Mouse (Mus musculus) heart, postnatal 0 days (tissue): ENCODE results near the gene Gm4027. TPM values are rescaled to one million over a fixed set of nuclear protein-coding genes. Genes with fewer than 3 reads are reported as not detected.
"Not testable (repeated sequence)": the region's sequence is repeated elsewhere in the genome, so short reads cannot be mapped to it uniquely, and the experiment has no call there.

Experiments
- ATAC-seq: fragments of 200-750 bp; cut with Nextera tagmentation; 2 replicates; pipeline ENCODE4 v1.8.0; 2017; ENCODE audit warnings: low read depth, moderate number of reproducible peaks, moderate library complexity; ENCODE audit not compliant: insufficient read depth
- DNase-seq: peaks from one replicate; pipeline ENCODE4 v3.0.0-alpha.2; 2016; ENCODE audit warnings: low spot score
- H3K27ac ChIP-seq: fragments of 300-500 bp; sonication (generic); 2 replicates; pipeline ENCODE4 v1.5.1; 2014; ENCODE audit warnings: low read depth, mild to moderate bottlenecking
- H3K27me3 ChIP-seq: fragments of 300-500 bp; sonication (generic); 2 replicates; pipeline ENCODE4 v1.6.1; 2014; ENCODE audit warnings: low read length, mixed read lengths; ENCODE audit not compliant: control insufficient read depth, insufficient read depth
- H3K36me3 ChIP-seq: fragments of 300-500 bp; sonication (generic); replicated peaks from 2 replicates; pipeline ENCODE4 v1.6.1; 2014; ENCODE audit warnings: low read length, mixed read lengths; ENCODE audit not compliant: control insufficient read depth, insufficient read depth
- H3K4me1 ChIP-seq: fragments of 300-500 bp; sonication (generic); 2 replicates; pipeline ENCODE4 v1.6.1; 2014; ENCODE audit warnings: antibody characterized with exemption; ENCODE audit not compliant: control insufficient read depth, insufficient read depth
- H3K4me2 ChIP-seq: fragments of 300-500 bp; sonication (generic); 2 replicates; pipeline ENCODE4 v1.6.1; 2014; ENCODE audit warnings: low read depth, mild to moderate bottlenecking, low read length, moderate library complexity
- H3K4me3 ChIP-seq: fragments of 300-500 bp; sonication (generic); 2 replicates; pipeline ENCODE4 v1.5.1; 2014; ENCODE audit warnings: low read depth, low read length
- H3K9ac ChIP-seq: fragments of 300-500 bp; sonication (generic); replicated peaks from 2 replicates; pipeline ENCODE4 v1.6.1; 2014; ENCODE audit warnings: low read depth, low read length, mixed read lengths
- H3K9me3 ChIP-seq: fragments of 300-500 bp; sonication (generic); replicated peaks from 2 replicates; pipeline ENCODE4 v1.6.1; 2016; ENCODE audit warnings: low read length; ENCODE audit not compliant: control insufficient read depth
- WGBS: fragments of 180-500 bp; shearing (Covaris S2); extraction: QIAGEN DNeasy Blood & Tissue Kit; methylation state at CpG from one replicate; pipeline ENCODE4 v1.1.7; 2014; 5-methylcytosine and 5-hydroxymethylcytosine counted together
- polyA plus RNA-seq: library from polyadenylated mRNA; unstranded; fragments of >200 nt; fragmentation: Nextera tagmentation; extraction: Ambion mirVana; gene quantifications from 2 replicates; pipeline ENCODE4 v1.2.1, GENCODE M21; 2015
- total RNA-seq: library from RNA; depleted of rRNA; stranded (reverse); fragments of >200 nt; gene quantifications from 2 replicates; pipeline ENCODE4 v1.2.3, GENCODE M21; 2014; ENCODE audit warnings: low replicate concordance; rRNA removed

Gm4027 gene
- total RNA-seq = not detected in 2 replicates
- polyA plus RNA-seq = not detected in 2 replicates

DNA sequence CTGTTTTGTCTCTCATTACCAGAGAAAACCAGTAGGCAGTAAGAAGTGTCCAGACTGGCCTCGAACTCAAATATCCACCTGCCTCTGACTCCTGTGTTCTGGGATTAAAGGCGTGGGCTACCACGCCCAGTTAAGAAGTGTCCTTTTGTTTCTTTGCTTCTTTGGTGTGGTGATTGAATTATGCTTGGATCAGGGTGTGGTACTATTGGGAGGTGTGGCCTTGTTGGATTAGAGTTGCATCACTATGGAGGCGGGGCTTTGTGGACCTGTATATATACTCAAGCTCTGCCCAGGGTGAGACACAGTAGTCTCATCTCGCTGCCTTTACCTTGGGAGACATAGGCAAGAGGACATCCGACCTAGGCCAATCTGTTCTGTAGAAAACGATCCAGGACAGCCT is at the start of gene Gm4027:
Gm4027 (plus strand) TSS at position 301 of the 400 bp plus-strand sequence.
- H3K27ac ChIP-seq, ATAC-seq: not testable (repeated sequence)
- WGBS = 81% methylated on average over 4 of the region's 7 CpGs

DNA sequence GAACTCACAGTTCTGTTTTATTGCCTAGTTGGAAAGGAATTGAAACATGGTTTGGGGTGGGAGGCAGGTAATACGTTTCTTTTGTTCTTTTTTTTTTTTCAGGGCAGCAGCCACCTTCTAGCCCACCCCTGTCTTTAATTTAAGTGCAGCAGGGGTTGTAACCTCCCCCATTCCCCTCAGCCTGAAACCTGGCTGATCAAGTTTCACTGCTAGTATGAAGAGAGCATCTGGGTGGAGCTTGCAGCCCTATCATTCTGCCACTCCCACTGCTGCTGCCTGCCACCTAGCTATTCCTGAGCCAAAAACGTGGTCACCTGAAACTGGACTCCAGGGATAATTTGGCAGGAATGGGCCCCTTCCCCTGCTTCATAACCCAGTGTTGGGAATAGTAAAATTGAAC is 17.3 kb upstream of the Gm4027 start:
- H3K4me1 ChIP-seq, H3K27ac ChIP-seq, H3K9me3 ChIP-seq, ATAC-seq, H3K4me3 ChIP-seq, H3K27me3 ChIP-seq, H3K4me2 ChIP-seq, H3K9ac ChIP-seq, DNase-seq, H3K36me3 ChIP-seq: not testable (repeated sequence)
- WGBS = 4% methylated on average over 2 of the region's 2 CpGs

More for the DNA sequence above, at the start of gene Gm4027:
- not testable (repeated sequence) for H3K4me3 ChIP-seq, H3K4me2 ChIP-seq, DNase-seq, H3K36me3 ChIP-seq, H3K9me3 ChIP-seq, H3K9ac ChIP-seq, H3K27me3 ChIP-seq, H3K4me1 ChIP-seq

DNA sequence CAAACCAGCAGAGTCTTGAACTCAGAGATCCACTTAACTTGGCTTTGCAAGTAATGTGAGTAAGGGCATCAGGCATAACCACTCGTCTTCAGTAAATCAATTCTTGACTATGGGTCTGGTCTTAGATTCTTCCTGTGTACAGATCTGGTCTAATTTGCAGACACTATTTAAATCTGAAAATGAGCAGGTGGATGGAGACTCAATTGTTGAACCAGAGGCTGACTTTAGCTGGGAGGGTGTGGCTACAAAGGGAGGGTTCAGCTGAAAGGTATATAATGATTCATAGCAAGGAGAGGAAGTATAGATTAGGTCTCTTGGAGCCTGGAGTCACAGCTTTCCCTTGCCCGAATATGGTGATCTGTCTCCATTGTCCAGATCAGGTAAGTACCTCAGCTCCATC is 16.3 kb upstream of the Gm4027 start, which contains the start of gene Oog1:
Oog1 (plus strand) TSS at position 301 of the 400 bp plus-strand sequence.
- not testable (repeated sequence) for H3K27me3 ChIP-seq, H3K27ac ChIP-seq, H3K4me3 ChIP-seq, DNase-seq, ATAC-seq, H3K4me1 ChIP-seq, H3K9ac ChIP-seq, H3K36me3 ChIP-seq, H3K9me3 ChIP-seq, H3K4me2 ChIP-seq
- 46% methylated on average over 1 of the region's 2 CpGs for WGBS

DNA sequence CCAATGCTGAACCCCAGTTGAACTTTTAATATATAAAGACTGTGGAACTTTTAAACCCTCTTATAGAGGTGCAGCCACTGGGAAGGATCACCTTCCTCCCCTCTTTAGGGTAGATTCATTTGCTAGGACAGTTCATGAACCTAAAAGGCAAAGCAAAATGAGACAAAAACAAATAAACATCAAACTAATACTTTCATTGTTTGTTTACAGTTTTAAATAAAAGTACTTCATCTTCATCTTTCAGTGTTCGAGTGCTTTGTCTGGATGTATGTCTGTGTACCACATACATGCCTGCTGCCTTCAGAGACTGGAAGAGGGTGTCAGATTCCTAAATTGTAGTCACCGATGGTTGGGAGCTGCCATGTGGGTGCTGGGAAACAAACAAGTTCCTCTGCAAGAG is 25.9 kb downstream of the Gm4027 start, which contains the start of gene Gm16381:
Gm16381 (minus strand) TSS at position 101 of the 400 bp plus-strand sequence.
- not testable (repeated sequence) for ATAC-seq, H3K4me1 ChIP-seq, DNase-seq, H3K9me3 ChIP-seq, H3K36me3 ChIP-seq, H3K27me3 ChIP-seq, H3K27ac ChIP-seq, H3K9ac ChIP-seq, H3K4me3 ChIP-seq, H3K4me2 ChIP-seq
- WGBS = 59% methylated on average over 1 of the region's 2 CpGs

DNA sequence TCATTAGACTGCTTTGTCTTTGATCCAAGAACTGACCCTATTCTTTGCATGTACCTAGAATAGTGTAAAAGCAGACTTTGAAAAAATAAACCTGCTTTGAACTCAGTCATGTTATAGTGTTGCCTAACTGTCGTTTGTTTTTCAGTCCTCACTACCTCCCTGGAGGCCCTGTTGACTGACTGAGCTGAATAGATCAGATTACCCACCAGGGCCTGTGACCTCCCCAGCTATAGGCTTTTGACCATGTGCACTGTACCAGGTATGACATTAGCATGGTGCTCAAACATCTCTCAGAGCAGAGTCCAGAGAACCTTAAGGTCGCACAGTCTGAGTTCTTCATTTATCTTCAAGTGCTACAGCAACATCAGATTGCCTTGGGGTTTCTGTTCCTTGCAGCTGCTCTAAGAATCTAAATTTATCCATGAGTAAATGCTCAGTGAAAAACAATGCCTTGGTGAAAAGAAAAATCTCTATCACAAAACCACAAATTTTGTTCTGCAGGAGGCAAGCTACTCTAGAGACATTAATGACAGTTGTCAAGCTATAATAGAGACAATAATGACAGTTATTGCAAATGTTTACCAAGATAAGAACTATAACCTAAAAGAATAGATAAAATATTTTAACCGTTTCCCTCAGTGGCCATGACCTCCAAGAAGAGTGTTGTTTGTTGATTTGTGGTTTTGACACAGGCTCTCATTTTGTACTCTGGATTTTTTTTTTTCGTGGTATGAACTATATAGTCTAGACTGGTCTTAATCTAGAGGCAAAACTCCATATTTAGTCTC is 34.4 kb downstream of the Gm4027 start:
- not testable (repeated sequence) for H3K9ac ChIP-seq, H3K4me2 ChIP-seq, H3K4me1 ChIP-seq, H3K4me3 ChIP-seq, H3K27me3 ChIP-seq, H3K36me3 ChIP-seq, H3K27ac ChIP-seq, H3K9me3 ChIP-seq, DNase-seq, ATAC-seq
- WGBS = 33% methylated on average over 2 of the region's 4 CpGs

Other genes starting within 250 kb of the Gm4027 start
- 23.5 and 66.6 TPM in 2 replicates for gene Sptlc2, start 230.5 kb upstream of the Gm4027 start, total RNA-seq
- gene Sptlc2, start 230.5 kb upstream of the Gm4027 start, polyA plus RNA-seq = 65.1 and 67.0 TPM in 2 replicates
- 123 and 224 TPM in 2 replicates for gene Slirp, start 175.0 kb upstream of the Gm4027 start, total RNA-seq
- 288 and 307 TPM in 2 replicates for gene Slirp, start 175.0 kb upstream of the Gm4027 start, polyA plus RNA-seq
- 26.2 and 26.6 TPM in 2 replicates for gene Alkbh1, start 174.9 kb upstream of the Gm4027 start, total RNA-seq
- 14.3 and 17.7 TPM in 2 replicates for gene Alkbh1, start 174.9 kb upstream of the Gm4027 start, polyA plus RNA-seq
- gene Snw1, start 146.6 kb upstream of the Gm4027 start, total RNA-seq = 20.9 and 35.6 TPM in 2 replicates
- 68.1 and 70.1 TPM in 2 replicates for gene Snw1, start 146.6 kb upstream of the Gm4027 start, polyA plus RNA-seq
- gene Gm5788, start 124.1 kb upstream of the Gm4027 start, total RNA-seq = not detected in 2 replicates
- not detected in 2 replicates for gene Gm5788, start 124.1 kb upstream of the Gm4027 start, polyA plus RNA-seq
- not detected in 2 replicates for gene Gm8300, start 104.6 kb upstream of the Gm4027 start, total RNA-seq
- gene Gm8300, start 104.6 kb upstream of the Gm4027 start, polyA plus RNA-seq = not detected in 2 replicates
- gene Oog1, start 16.2 kb upstream of the Gm4027 start, total RNA-seq = not detected in 2 replicates
- not detected in 2 replicates for gene Oog1, start 16.2 kb upstream of the Gm4027 start, polyA plus RNA-seq
- not detected in 2 replicates for gene Gm16381, start 25.8 kb downstream of the Gm4027 start, total RNA-seq
- gene Gm16381, start 25.8 kb downstream of the Gm4027 start, polyA plus RNA-seq = not detected in 2 replicates
- gene Gm21319, start 156.9 kb downstream of the Gm4027 start, total RNA-seq = not detected in 2 replicates
- not detected in 2 replicates for gene Gm21319, start 156.9 kb downstream of the Gm4027 start, polyA plus RNA-seq
- gene Gm21936, start 176.6 kb downstream of the Gm4027 start, total RNA-seq = not detected in 2 replicates
- not detected in 2 replicates for gene Gm21936, start 176.6 kb downstream of the Gm4027 start, polyA plus RNA-seq
- not detected in 2 replicates for gene BB287469, start 197.7 kb downstream of the Gm4027 start, total RNA-seq
- gene BB287469, start 197.7 kb downstream of the Gm4027 start, polyA plus RNA-seq = not detected in 2 replicates
- gene Gm2001, start 223.5 kb downstream of the Gm4027 start, total RNA-seq = not detected in 2 replicates
- gene Gm2001, start 223.5 kb downstream of the Gm4027 start, polyA plus RNA-seq = not detected in 2 replicates